Mouse (Mus musculus): ENCODE data around the gene Use1.
A peak's percentile ranks its signal among the peaks of the same experiment; 100 is the strongest.

The Use1 gene

GRCm38 (mm10) chr8:71379008-71379407, 12.4 kb downstream of the Use1 start:
- no peak for DNase-seq (ENCODE audit: low spot score in 2 of 2)

GRCm38 (mm10) chr8:71379512-71380075, 12.9 kb downstream of the Use1 start:
- no peak for DNase-seq (ENCODE audit: low spot score in 2 of 2)

GRCm38 (mm10) chr8:71380178-71381171, 13.8 kb downstream of the Use1 start:
- no peak for DNase-seq (ENCODE audit: low spot score in 2 of 2)

- DNase-seq (ENCODE audit: low spot score in 2 of 2): no peak
Observed at GRCm38 (mm10) chr8:71381421-71381970, 14.8 kb downstream of the Use1 start, which contains the start of gene Nr2f6. TSS of gene Nr2f6 (minus strand) at chr8:71381960.

GRCm38 (mm10) chr8:71381971-71382961, 15.6 kb downstream of the Use1 start:
- DNase-seq (ENCODE audit: low spot score in 2 of 2): peak in 1 of 2 experiments; percentile 66

GRCm38 (mm10) chr8:71383396-71383795, 16.7 kb downstream of the Use1 start:
- no peak for DNase-seq (ENCODE audit: low spot score in 2 of 2)

GRCm38 (mm10) chr8:71383860-71384259, 17.2 kb downstream of the Use1 start:
- no peak for DNase-seq (ENCODE audit: low spot score in 2 of 2)

GRCm38 (mm10) chr8:71385212-71385835, 18.7 kb downstream of the Use1 start:
- DNase-seq (ENCODE audit: low spot score in 2 of 2): no peak

- DNase-seq (ENCODE audit: low spot score in 2 of 2): no peak
Observed at GRCm38 (mm10) chr8:71388267-71388666, 21.6 kb downstream of the Use1 start.

GRCm38 (mm10) chr8:71391696-71392095, 25.0 kb downstream of the Use1 start:
- no peak for DNase-seq (ENCODE audit: low spot score in 2 of 2)

- peak in 1 of 2 experiments; percentile 1 for DNase-seq (ENCODE audit: low spot score in 2 of 2)
Observed at GRCm38 (mm10) chr8:71392391-71392790, 25.7 kb downstream of the Use1 start.

GRCm38 (mm10) chr8:71392871-71393270, 26.2 kb downstream of the Use1 start:
- DNase-seq (ENCODE audit: low spot score in 2 of 2): peak in 1 of 2 experiments; percentile 3

GRCm38 (mm10) chr8:71394481-71394880, 27.8 kb downstream of the Use1 start:
- DNase-seq (ENCODE audit: low spot score in 2 of 2): peak in 1 of 2 experiments; percentile 5

GRCm38 (mm10) chr8:71395071-71395470, 28.4 kb downstream of the Use1 start:
- peak in 1 of 2 experiments; percentile 3 for DNase-seq (ENCODE audit: low spot score in 2 of 2)

- no peak for DNase-seq (ENCODE audit: low spot score in 2 of 2)
Observed at GRCm38 (mm10) chr8:71395629-71396028, 29.0 kb downstream of the Use1 start, which contains the start of gene Ushbp1. TSS of gene Ushbp1 (minus strand) at chr8:71395802.

GRCm38 (mm10) chr8:71396639-71397305, 30.1 kb downstream of the Use1 start, which contains the start of gene Babam1:
TSS of gene Babam1 (plus strand) at chr8:71396861.
- DNase-seq (ENCODE audit: low spot score in 2 of 2): peak; percentile 91

GRCm38 (mm10) chr8:71397701-71398100, 31.1 kb downstream of the Use1 start:
- DNase-seq (ENCODE audit: low spot score in 2 of 2): no peak

- DNase-seq (ENCODE audit: low spot score in 2 of 2): no peak
Observed at GRCm38 (mm10) chr8:71400826-71401225, 34.2 kb downstream of the Use1 start.

GRCm38 (mm10) chr8:71401454-71401853, 34.8 kb downstream of the Use1 start:
- DNase-seq (ENCODE audit: low spot score in 2 of 2): no peak

- DNase-seq (ENCODE audit: low spot score in 2 of 2): no peak
Observed at GRCm38 (mm10) chr8:71402446-71402964, 35.9 kb downstream of the Use1 start.
